Mouse (Mus musculus): ENCODE measurements at regions not wholly inside any gene's neighbourhood (a gene's known extent, or its start where the extent isn't known, plus 50 kb on each side); places are given as distances from the start of the nearest gene placed in this dataset.
A peak's percentile ranks its signal among the peaks of the same experiment; 100 is the strongest.

GRCm38 (mm10) chr13:92911660-92912284 is 67.2 kb downstream of the Mtx3 start:
- peaks cover 24% of the 10 kb centered on the region for H3K4me1 ChIP-seq
- peaks cover under 1% of the 10 kb centered on the region; the same call in 1 of the 2 replicates for H3K9me3 ChIP-seq
- H3K27me3 ChIP-seq (replicated peaks), result no peaks in the 10 kb centered on the region
- no peaks in the 10 kb centered on the region for H3K36me3 ChIP-seq
- WGBS, result 79% methylated on average over 11 of the region's 11 CpGs
- no peak overlapping the region for H3K27ac ChIP-seq (replicated peaks)
- no peak for ATAC-seq (ENCODE audit: extremely low read depth, insufficient number of reproducible peaks, low FRiP score, low TSS enrichment)
- no peak overlapping the region for H3K4me2 ChIP-seq
- no peak overlapping the region for H3K4me3 ChIP-seq
- H3K9ac ChIP-seq, result no peak overlapping the region

DNA sequence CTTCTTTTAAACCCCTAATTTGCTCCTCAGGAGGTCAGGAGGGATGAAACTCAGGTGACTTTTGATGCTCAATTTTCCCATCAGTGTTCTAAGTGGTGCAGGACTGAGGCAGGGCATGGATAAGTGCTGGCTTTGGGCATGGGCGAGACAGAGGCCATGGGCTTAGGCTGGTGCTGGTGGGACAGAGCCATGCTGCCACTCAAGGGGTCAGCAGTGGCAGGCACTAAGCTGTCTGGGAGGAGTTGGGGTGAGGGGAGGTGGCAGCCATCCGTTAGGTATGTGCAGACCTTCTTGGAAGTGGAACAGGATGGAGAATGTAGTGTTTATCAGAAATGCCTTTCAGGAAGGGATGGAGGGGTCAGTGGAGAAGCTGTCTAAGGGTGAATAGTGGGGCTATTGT is 68.1 kb downstream of the Mtx3 start:
- H3K9ac ChIP-seq, result no peak overlapping the region
- H3K27me3 ChIP-seq (replicated peaks), result no peaks in the 10 kb centered on the region
- no peaks in the 10 kb centered on the region for H3K36me3 ChIP-seq
- 59% methylated on average over 2 of the region's 2 CpGs for WGBS
- ATAC-seq (ENCODE audit: extremely low read depth, insufficient number of reproducible peaks, low FRiP score, low TSS enrichment), result no peak
- H3K9me3 ChIP-seq, result peaks cover 5% of the 10 kb centered on the region
- H3K4me1 ChIP-seq, result peaks cover 15% of the 10 kb centered on the region
- no peak overlapping the region for H3K4me3 ChIP-seq
- H3K4me2 ChIP-seq, result no peak overlapping the region
- H3K27ac ChIP-seq (replicated peaks), result no peak overlapping the region

- Histone ChIP-seq H3K27ac (replicated peaks) (no peak overlapping the region), H3K4me3 (no peak overlapping the region), H3K27me3 (replicated peaks) (no peaks in the 10 kb centered on the region), H3K4me1 (0 out of 2 replicates have a peak, but pooled peaks cover 8% of the 10 kb centered on the region), H3K9me3 (peaks cover 5% of the 10 kb centered on the region), H3K36me3 (no peaks in the 10 kb centered on the region), H3K9ac (no peak overlapping the region), H3K4me2 (no peak overlapping the region)
- ATAC-seq (ENCODE audit: extremely low read depth, insufficient number of reproducible peaks, low FRiP score, low TSS enrichment), result no peak
- 80% methylated on average over 3 of the region's 3 CpGs for WGBS
Observed at GRCm38 (mm10) chr13:92914631-92915030, 70.1 kb downstream of the Mtx3 start.

DNA sequence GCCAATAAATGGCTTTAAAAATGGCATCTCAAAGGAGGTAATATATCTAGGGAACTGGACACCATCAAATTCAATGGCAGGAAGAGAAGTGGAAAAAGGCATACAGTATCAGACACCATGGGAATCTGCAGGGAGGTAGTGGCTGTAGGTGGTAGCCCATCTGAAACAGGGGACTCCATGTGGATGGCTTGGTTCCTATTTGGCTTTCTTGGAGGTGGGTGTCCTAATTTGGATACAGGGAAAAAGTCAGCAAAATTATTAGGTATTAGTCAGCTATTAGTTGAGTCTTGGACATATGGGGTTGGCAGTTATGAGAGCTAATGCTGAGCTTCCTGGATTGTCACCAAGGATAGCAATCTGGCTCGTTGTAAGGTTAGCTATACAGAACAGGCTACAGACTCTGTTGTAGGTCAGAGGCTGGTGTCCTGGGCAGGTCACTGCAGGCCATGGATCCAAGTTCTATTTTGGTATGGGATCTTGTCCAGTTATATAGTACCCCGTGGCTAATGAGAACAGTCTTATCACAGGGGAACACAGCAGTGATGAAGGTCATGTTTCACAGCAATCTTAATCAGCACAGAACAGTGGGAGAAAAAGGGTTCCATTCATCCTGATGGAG is 70.8 kb downstream of the Mtx3 start:
- Histone ChIP-seq H3K36me3 (no peaks in the 10 kb centered on the region), H3K27me3 (replicated peaks) (no peaks in the 10 kb centered on the region), H3K4me2 (no peak overlapping the region), H3K9me3 (peaks cover 5% of the 10 kb centered on the region), H3K4me1 (0 out of 2 replicates have a peak, but pooled peaks cover 8% of the 10 kb centered on the region), H3K27ac (replicated peaks) (no peak overlapping the region), H3K9ac (no peak overlapping the region), H3K4me3 (no peak overlapping the region)
- whole genome bisulfite sequencing, result 34% methylated on average over 2 of the region's 2 CpGs
- no peak for ATAC-seq (ENCODE audit: extremely low read depth, insufficient number of reproducible peaks, low FRiP score, low TSS enrichment)

DNA sequence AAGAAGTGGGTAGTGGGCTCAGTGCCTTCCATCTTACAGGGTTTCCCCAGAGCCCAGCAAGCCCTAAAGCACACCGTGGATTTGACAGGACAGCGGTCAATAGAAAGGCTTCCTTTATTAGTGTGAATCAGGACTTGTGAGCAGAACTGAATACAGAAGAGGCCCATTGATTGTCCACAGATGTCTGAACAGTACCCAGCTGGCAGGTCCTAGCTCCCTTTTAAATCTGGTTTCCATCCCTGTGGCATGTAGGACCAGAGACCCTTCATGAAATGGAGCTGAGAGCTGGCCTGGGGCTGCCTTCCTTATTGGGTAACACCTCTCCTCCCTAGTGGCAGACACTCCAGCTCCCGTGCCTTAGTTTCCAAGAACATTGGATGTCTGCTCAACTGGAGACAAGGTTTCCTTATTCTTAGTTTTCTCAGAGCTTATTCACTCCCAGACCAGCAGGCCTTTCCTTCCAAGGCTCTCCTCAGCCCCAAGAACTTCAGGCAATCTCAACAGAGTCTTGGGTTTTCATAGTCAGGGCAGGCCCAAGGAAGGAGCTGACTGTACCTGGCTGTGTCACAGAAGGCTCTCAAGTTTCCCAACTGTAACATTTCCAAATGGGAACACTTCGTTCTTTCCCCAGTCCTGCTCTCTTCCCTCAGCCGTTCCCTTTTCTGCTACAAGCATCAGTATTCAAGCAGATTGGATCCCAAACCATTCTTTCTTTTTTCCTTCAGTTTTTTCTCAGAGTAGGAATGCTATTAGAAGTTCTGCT is 71.6 kb downstream of the Mtx3 start:
- H3K27ac ChIP-seq (replicated peaks), result no peak overlapping the region
- H3K36me3 ChIP-seq, result no peaks in the 10 kb centered on the region
- 84% methylated on average over 5 of the region's 5 CpGs for WGBS
- no peak overlapping the region for H3K4me3 ChIP-seq
- H3K9ac ChIP-seq, result no peak overlapping the region
- no peak for ATAC-seq (ENCODE audit: extremely low read depth, insufficient number of reproducible peaks, low FRiP score, low TSS enrichment)
- H3K4me1 ChIP-seq, result 0 out of 2 replicates have a peak, but pooled peaks cover 8% of the 10 kb centered on the region
- H3K27me3 ChIP-seq (replicated peaks), result no peaks in the 10 kb centered on the region
- H3K9me3 ChIP-seq, result peaks cover 6% of the 10 kb centered on the region
- H3K4me2 ChIP-seq, result no peak overlapping the region

DNA sequence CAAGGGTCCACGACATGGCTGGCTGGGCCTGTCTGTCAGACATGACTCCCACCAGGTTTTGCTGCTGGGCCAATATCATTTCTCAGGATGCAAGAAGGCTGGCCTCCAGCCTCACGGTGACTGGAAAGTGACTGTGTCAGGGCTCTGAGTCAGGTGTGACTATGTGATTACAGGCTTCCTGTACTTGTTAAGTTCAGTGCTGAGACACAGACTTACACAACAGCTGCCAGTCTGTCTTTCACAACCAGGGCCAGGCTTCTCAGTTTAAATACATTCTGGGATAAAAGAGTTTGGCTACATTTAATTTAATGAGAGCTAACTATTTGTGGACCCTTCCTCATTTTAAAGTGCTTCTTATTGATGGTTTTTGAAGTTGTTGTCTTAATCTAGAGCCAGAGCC is 75.3 kb downstream of the Mtx3 start:
- Histone ChIP-seq H3K9ac (no peak overlapping the region), H3K4me2 (no peak overlapping the region), H3K4me1 (peaks cover 29% of the 10 kb centered on the region), H3K36me3 (no peaks in the 10 kb centered on the region), H3K27me3 (replicated peaks) (no peaks in the 10 kb centered on the region), H3K4me3 (no peak overlapping the region), H3K9me3 (peaks cover 17% of the 10 kb centered on the region), H3K27ac (replicated peaks) (no peak overlapping the region)
- WGBS, result 47% methylated on average over 2 of the region's 2 CpGs
- ATAC-seq (ENCODE audit: extremely low read depth, insufficient number of reproducible peaks, low FRiP score, low TSS enrichment), result no peak

DNA sequence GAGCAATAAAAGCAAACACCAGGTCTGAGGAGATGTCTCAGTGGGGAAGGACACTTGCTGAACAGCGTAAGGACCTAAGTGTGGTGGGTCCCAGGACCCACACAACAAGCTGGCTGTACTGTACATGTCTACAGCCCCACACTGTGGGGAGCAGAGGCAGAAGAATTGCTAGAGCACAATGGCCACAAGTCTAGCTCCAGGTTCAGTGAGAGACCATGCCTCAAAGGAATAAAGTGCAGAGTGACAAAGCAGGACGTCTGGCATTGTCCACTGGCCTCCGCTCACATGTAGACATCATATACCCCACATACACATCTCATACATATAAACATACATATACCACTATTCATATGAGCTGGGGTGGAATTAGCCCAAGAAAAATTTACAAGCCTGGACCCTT is 77.4 kb downstream of the Mtx3 start:
- H3K4me1 ChIP-seq, result peaks cover 20% of the 10 kb centered on the region
- no peak for ATAC-seq (ENCODE audit: extremely low read depth, insufficient number of reproducible peaks, low FRiP score, low TSS enrichment)
- no peak overlapping the region for H3K27ac ChIP-seq (replicated peaks)
- H3K4me3 ChIP-seq, result no peak overlapping the region
- H3K9ac ChIP-seq, result no peak overlapping the region
- H3K9me3 ChIP-seq, result peaks cover 15% of the 10 kb centered on the region
- 88% methylated on average over 3 of the region's 3 CpGs for WGBS
- no peaks in the 10 kb centered on the region; the same call in 1 of the 2 replicates for H3K27me3 ChIP-seq (replicated peaks)
- no peaks in the 10 kb centered on the region for H3K36me3 ChIP-seq
- H3K4me2 ChIP-seq, result no peak overlapping the region

DNA sequence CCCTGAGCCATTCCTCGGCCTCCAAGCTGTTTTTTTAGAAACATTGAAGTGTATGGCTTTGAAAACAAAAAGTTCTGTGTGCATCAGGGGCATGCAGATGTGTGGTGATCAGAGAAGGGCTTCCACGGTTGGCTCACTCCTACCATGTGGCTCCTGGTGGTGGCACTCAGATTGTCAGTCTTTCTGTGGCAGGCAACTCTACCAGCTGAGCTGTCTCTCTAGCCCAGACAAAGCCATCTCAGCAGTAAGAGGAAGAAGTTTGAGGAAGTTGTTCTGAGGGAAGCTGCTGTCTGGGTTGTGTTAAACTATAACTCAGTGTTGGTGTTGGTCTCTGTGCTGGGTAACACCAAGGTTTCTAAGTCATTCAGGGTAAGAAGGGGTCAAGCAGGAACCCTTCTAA is 78.9 kb downstream of the Mtx3 start:
- H3K27me3 ChIP-seq (replicated peaks), result no peaks in the 10 kb centered on the region; the same call in 1 of the 2 replicates
- H3K36me3 ChIP-seq, result no peaks in the 10 kb centered on the region
- no peak overlapping the region for H3K9ac ChIP-seq
- no peak overlapping the region for H3K4me3 ChIP-seq
- H3K4me1 ChIP-seq, result peaks cover 27% of the 10 kb centered on the region
- no peak for ATAC-seq (ENCODE audit: extremely low read depth, insufficient number of reproducible peaks, low FRiP score, low TSS enrichment)
- WGBS, result 77% methylated on average over 2 of the region's 2 CpGs
- H3K9me3 ChIP-seq, result peaks cover 12% of the 10 kb centered on the region
- no peak overlapping the region for H3K27ac ChIP-seq (replicated peaks)
- no peak overlapping the region for H3K4me2 ChIP-seq

GRCm38 (mm10) chr13:92924021-92924420 is 79.5 kb downstream of the Mtx3 start:
- Histone ChIP-seq H3K9ac (no peak overlapping the region), H3K27me3 (replicated peaks) (no peaks in the 10 kb centered on the region; the same call in 1 of the 2 replicates), H3K4me3 (no peak overlapping the region), H3K4me1 (peaks cover 32% of the 10 kb centered on the region), H3K9me3 (peaks cover 12% of the 10 kb centered on the region), H3K4me2 (no peak overlapping the region), H3K36me3 (no peaks in the 10 kb centered on the region), H3K27ac (replicated peaks) (no peak overlapping the region)
- ATAC-seq (ENCODE audit: extremely low read depth, insufficient number of reproducible peaks, low FRiP score, low TSS enrichment), result no peak
- WGBS, result 38% methylated on average over 3 of the region's 3 CpGs

GRCm38 (mm10) chr13:92925196-92925595 is 80.6 kb downstream of the Mtx3 start:
- no peaks in the 10 kb centered on the region for H3K36me3 ChIP-seq
- H3K4me2 ChIP-seq, result no peak overlapping the region
- no peak overlapping the region for H3K4me3 ChIP-seq
- WGBS, result 84% methylated on average over 5 of the region's 5 CpGs
- peaks cover 43% of the 10 kb centered on the region for H3K4me1 ChIP-seq
- H3K9me3 ChIP-seq, result peaks cover 12% of the 10 kb centered on the region
- H3K9ac ChIP-seq, result no peak overlapping the region
- H3K27ac ChIP-seq (replicated peaks), result no peak overlapping the region
- H3K27me3 ChIP-seq (replicated peaks), result no peaks in the 10 kb centered on the region; the same call in 1 of the 2 replicates
- no peak for ATAC-seq (ENCODE audit: extremely low read depth, insufficient number of reproducible peaks, low FRiP score, low TSS enrichment)

- Histone ChIP-seq H3K4me1 (peaks cover 39% of the 10 kb centered on the region), H3K4me2 (no peak overlapping the region), H3K9ac (no peak overlapping the region), H3K27ac (replicated peaks) (peak overlapping the region; percentile 61), H3K4me3 (no peak overlapping the region), H3K9me3 (no peaks in the 10 kb centered on the region; the same call in 1 of the 2 replicates), H3K36me3 (no peaks in the 10 kb centered on the region), H3K27me3 (replicated peaks) (no peaks in the 10 kb centered on the region; the same call in 1 of the 2 replicates)
- no peak; the same call in 1 of the 2 replicates for ATAC-seq (ENCODE audit: extremely low read depth, insufficient number of reproducible peaks, low FRiP score, low TSS enrichment)
- WGBS, result 3% methylated on average over 1 of the region's 1 CpGs
Observed at GRCm38 (mm10) chr13:92928551-92928950, 84.0 kb downstream of the Mtx3 start.
